Mouse (Mus musculus): Measurements from ENCODE around the gene Ell.
A peak's percentile ranks its signal among the peaks of the same experiment; 100 is the strongest.

GRCm38 (mm10) chr8:70609368-70609848, 70.2 kb downstream of the Ell start:
- TF ChIP-seq CTCF (IDR thresholded peaks at IDR 0.05; ENCODE audit: control insufficient read depth, insufficient read depth, low read length) (no peak), POLR2A (IDR thresholded peaks at IDR 0.05; ENCODE audit: borderline replicate concordance, control insufficient read depth, low read depth, low read length) (peak; percentile 67; the same call in 1 of the 2 replicates)

Data from bone marrow, adult 2 months (tissue).